Mouse (Mus musculus): Measurements from ENCODE around the gene Grsf1. TPM values are rescaled to one million over a fixed set of nuclear protein-coding genes. Genes with fewer than 3 reads are reported as not detected.

Gene Grsf1
- polyA plus RNA-seq, 1 experiment from 2014 or later = 70.3 TPM

DNA sequence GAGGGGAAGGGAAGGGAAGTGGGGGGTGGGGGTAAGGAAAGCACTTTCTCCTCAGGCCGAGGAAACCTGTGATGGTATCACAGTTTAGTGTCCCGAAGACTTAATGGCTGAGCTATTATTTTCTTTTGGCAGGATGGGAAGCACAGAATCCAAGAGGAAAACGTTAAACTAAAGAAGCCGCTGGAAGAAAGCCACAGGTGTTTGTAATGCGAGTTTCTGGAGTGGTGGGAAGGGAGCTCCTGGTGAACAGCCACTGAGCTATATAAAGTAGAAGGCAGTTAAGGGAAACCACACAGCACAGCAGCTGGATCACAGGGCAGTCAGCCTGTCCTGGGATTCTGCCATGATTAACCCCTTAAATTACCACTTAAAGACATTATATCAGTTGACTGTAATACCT, 30.6 kb downstream of the Grsf1 start:
- Histone ChIP-seq H3K9me3 (no peaks in the 10 kb centered on the region), H3K36me3 (peaks cover 97% of the 10 kb centered on the region), H3K4me3 (no peak overlapping the region), H3K4me2 (no peak overlapping the region), H3K9ac (no peak overlapping the region), H3K27me3 (no peaks in the 10 kb centered on the region), H3K4me1 (replicated peaks) (no peaks in the 10 kb centered on the region), H3K27ac (replicated peaks) (no peak overlapping the region)
- ATAC-seq (ENCODE audit: low read depth) = no peak
- 78% methylated on average over 5 of the region's 5 CpGs for WGBS

- Histone ChIP-seq H3K36me3 (peaks cover 96% of the 10 kb centered on the region), H3K27me3 (no peaks in the 10 kb centered on the region), H3K9ac (no peak overlapping the region), H3K27ac (replicated peaks) (no peak overlapping the region), H3K4me2 (no peak overlapping the region), H3K4me3 (no peak overlapping the region), H3K9me3 (no peaks in the 10 kb centered on the region), H3K4me1 (replicated peaks) (no peaks in the 10 kb centered on the region)
- 88% methylated on average over 2 of the region's 2 CpGs for WGBS
- no peak for ATAC-seq (ENCODE audit: low read depth)
Observed at GRCm38 (mm10) chr5:88644901-88645300, 31.1 kb downstream of the Grsf1 start.

GRCm38 (mm10) chr5:88643491-88643890, 32.5 kb downstream of the Grsf1 start:
- no peaks in the 10 kb centered on the region for H3K4me1 ChIP-seq (replicated peaks)
- no peak for ATAC-seq (ENCODE audit: low read depth)
- no peak overlapping the region for H3K4me3 ChIP-seq
- no peak overlapping the region for H3K9ac ChIP-seq
- H3K27ac ChIP-seq (replicated peaks) = no peak overlapping the region
- H3K27me3 ChIP-seq = no peaks in the 10 kb centered on the region
- peaks cover 95% of the 10 kb centered on the region for H3K36me3 ChIP-seq
- H3K4me2 ChIP-seq = no peak overlapping the region
- WGBS = 91% methylated on average over 9 of the region's 9 CpGs
- no peaks in the 10 kb centered on the region for H3K9me3 ChIP-seq

DNA sequence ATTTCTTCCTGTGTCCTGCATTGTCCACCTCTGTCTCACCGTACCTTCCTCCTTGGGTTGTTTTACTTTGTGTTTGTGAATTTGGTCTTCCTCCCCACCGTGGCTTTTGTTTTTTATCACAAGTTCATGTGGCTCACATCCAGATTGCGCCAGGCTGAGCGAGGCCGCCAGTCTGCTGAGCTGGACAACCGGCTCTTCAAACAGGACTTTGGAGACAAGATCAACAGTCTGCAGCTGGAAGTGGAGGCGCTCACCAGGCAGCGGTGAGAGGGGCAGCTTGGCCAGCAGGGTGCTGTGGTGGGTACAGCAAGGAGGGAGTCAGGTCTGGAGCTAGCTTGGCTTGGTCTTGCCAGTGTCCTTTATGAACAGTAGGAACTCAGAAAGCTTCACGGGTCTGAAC, 33.2 kb downstream of the Grsf1 start:
- WGBS = 86% methylated on average over 9 of the region's 9 CpGs
- no peak overlapping the region for H3K9ac ChIP-seq

GRCm38 (mm10) chr5:88634076-88634475, 41.9 kb downstream of the Grsf1 start:
- H3K27ac ChIP-seq (replicated peaks) = no peak overlapping the region
- no peak for ATAC-seq (ENCODE audit: low read depth)
- peaks cover 88% of the 10 kb centered on the region for H3K36me3 ChIP-seq
- no peaks in the 10 kb centered on the region for H3K9me3 ChIP-seq
- H3K27me3 ChIP-seq = no peaks in the 10 kb centered on the region
- no peak overlapping the region for H3K9ac ChIP-seq
- WGBS = 89% methylated on average over 5 of the region's 5 CpGs
- H3K4me1 ChIP-seq (replicated peaks) = no peaks in the 10 kb centered on the region
- H3K4me2 ChIP-seq = no peak overlapping the region
- H3K4me3 ChIP-seq = no peak overlapping the region

More for the DNA sequence above, 33.2 kb downstream of the Grsf1 start:
- Histone ChIP-seq H3K27ac (replicated peaks) (no peak overlapping the region), H3K4me2 (no peak overlapping the region), H3K27me3 (no peaks in the 10 kb centered on the region), H3K9me3 (no peaks in the 10 kb centered on the region), H3K4me1 (replicated peaks) (no peaks in the 10 kb centered on the region), H3K36me3 (peaks cover 94% of the 10 kb centered on the region), H3K4me3 (no peak overlapping the region)
- ATAC-seq (ENCODE audit: low read depth) = no peak

- ATAC-seq (ENCODE audit: low read depth) = no peak
- Histone ChIP-seq H3K9ac (no peak overlapping the region), H3K36me3 (peaks cover 89% of the 10 kb centered on the region), H3K4me3 (no peak overlapping the region), H3K4me2 (no peak overlapping the region), H3K27ac (replicated peaks) (no peak overlapping the region), H3K9me3 (no peaks in the 10 kb centered on the region), H3K4me1 (replicated peaks) (no peaks in the 10 kb centered on the region), H3K27me3 (no peaks in the 10 kb centered on the region)
- 87% methylated on average over 9 of the region's 9 CpGs for WGBS
Observed at GRCm38 (mm10) chr5:88632463-88632862, 43.5 kb downstream of the Grsf1 start.

- WGBS = 89% methylated on average over 5 of the region's 5 CpGs
- H3K9me3 ChIP-seq = no peaks in the 10 kb centered on the region
- H3K4me1 ChIP-seq (replicated peaks) = no peaks in the 10 kb centered on the region
- ATAC-seq (ENCODE audit: low read depth) = no peak
- no peak overlapping the region for H3K27ac ChIP-seq (replicated peaks)
- H3K36me3 ChIP-seq = peaks cover 84% of the 10 kb centered on the region
- no peak overlapping the region for H3K4me3 ChIP-seq
- no peak overlapping the region for H3K4me2 ChIP-seq
- no peaks in the 10 kb centered on the region for H3K27me3 ChIP-seq
- no peak overlapping the region for H3K9ac ChIP-seq
Observed at GRCm38 (mm10) chr5:88631545-88631944, 44.4 kb downstream of the Grsf1 start.

DNA sequence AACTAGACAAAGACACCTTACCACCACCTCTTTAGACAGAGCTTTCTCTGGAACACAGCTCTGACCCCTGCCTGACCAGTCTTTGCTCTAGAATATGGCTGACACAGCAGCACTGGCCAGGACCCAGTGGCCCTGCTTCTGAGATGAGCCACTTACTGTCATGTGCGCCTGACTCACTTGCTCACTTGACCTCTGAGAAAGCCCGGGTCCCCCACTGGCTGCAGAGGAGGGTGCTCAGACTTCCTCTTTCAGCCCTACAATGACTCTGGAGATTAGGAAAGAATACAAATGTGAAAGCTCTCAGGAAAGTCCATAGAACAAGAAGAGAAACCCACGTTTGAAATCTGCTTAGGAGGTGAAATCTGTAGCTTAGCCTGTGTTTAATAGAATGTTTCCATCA, 45.1 kb downstream of the Grsf1 start:
- 78% methylated on average over 3 of the region's 3 CpGs for WGBS

DNA sequence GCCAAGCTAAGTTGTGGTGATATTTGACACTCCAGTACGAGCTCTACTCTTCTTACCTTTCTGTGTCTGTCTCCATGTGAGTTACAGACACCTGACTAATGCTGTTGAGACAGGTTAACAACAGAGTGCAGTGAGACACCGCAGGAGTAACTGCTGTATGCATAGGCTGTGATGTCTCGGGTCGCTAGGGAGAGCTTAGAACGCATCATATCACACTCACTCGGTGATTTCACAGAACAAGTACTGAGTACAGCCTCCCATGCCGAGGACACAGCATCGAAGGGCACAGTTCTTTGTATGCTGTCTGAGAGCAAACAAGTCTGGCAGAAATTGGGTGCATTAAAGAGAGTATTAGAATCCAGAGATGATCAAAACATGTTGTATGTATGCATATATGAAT, 46.0 kb downstream of the Grsf1 start:
- H3K4me2 ChIP-seq = no peak overlapping the region
- peaks cover 81% of the 10 kb centered on the region for H3K36me3 ChIP-seq
- H3K4me3 ChIP-seq = no peak overlapping the region
- H3K27ac ChIP-seq (replicated peaks) = no peak overlapping the region
- no peaks in the 10 kb centered on the region for H3K9me3 ChIP-seq
- ATAC-seq (ENCODE audit: low read depth) = no peak
- H3K9ac ChIP-seq = no peak overlapping the region
- 90% methylated on average over 8 of the region's 8 CpGs for WGBS
- H3K4me1 ChIP-seq (replicated peaks) = no peaks in the 10 kb centered on the region
- H3K27me3 ChIP-seq = no peaks in the 10 kb centered on the region

More for the DNA sequence above, 45.1 kb downstream of the Grsf1 start:
- Histone ChIP-seq H3K9me3 (no peaks in the 10 kb centered on the region), H3K9ac (no peak overlapping the region), H3K36me3 (peaks cover 86% of the 10 kb centered on the region), H3K4me3 (no peak overlapping the region), H3K4me1 (replicated peaks) (no peaks in the 10 kb centered on the region), H3K27ac (replicated peaks) (no peak overlapping the region), H3K27me3 (no peaks in the 10 kb centered on the region), H3K4me2 (no peak overlapping the region)
- ATAC-seq (ENCODE audit: low read depth) = no peak

GRCm38 (mm10) chr5:88629125-88629524, 46.8 kb downstream of the Grsf1 start:
- no peaks in the 10 kb centered on the region for H3K9me3 ChIP-seq
- H3K36me3 ChIP-seq = peaks cover 78% of the 10 kb centered on the region

GRCm38 (mm10) chr5:88627545-88627944, 48.4 kb downstream of the Grsf1 start:
- ATAC-seq (ENCODE audit: low read depth) = no peak
- Histone ChIP-seq H3K9ac (no peak overlapping the region), H3K4me1 (replicated peaks) (no peaks in the 10 kb centered on the region), H3K4me2 (no peak overlapping the region), H3K27me3 (no peaks in the 10 kb centered on the region), H3K4me3 (no peak overlapping the region), H3K27ac (replicated peaks) (no peak overlapping the region), H3K36me3 (peaks cover 64% of the 10 kb centered on the region), H3K9me3 (no peaks in the 10 kb centered on the region)
- 92% methylated on average over 4 of the region's 4 CpGs for WGBS

More at GRCm38 (mm10) chr5:88629125-88629524, 46.8 kb downstream of the Grsf1 start:
- H3K9ac ChIP-seq = no peak overlapping the region
- no peak overlapping the region for H3K4me2 ChIP-seq
- H3K4me1 ChIP-seq (replicated peaks) = no peaks in the 10 kb centered on the region
- no peak for ATAC-seq (ENCODE audit: low read depth)
- 76% methylated on average over 11 of the region's 11 CpGs for WGBS
- no peak overlapping the region for H3K4me3 ChIP-seq
- H3K27me3 ChIP-seq = no peaks in the 10 kb centered on the region
- no peak overlapping the region for H3K27ac ChIP-seq (replicated peaks)

DNA sequence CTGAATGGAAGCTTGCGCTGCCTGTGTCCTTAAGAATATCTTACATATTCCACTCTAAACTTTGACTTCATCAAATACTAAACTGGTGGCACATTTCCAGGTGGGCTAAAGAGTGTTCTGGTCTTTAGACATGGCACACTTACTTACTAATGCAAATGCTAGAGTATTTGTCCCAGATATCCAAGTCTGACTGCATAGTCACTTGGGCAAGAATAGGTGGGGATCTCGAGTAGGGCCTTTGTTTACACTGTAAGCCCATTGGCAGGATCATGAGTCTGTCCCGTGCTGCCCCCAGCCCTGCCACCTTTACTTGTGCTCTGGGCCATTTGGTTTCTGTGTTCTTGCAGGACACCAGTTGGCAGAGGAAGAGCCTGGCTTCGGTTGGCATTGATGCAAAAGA, 59.0 kb downstream of the Grsf1 start:
- no peak for ATAC-seq (ENCODE audit: low read depth)
- H3K27me3 ChIP-seq = no peaks in the 10 kb centered on the region
- H3K4me3 ChIP-seq = no peak overlapping the region
- H3K4me2 ChIP-seq = no peak overlapping the region
- H3K36me3 ChIP-seq = peaks cover 87% of the 10 kb centered on the region
- no peaks in the 10 kb centered on the region for H3K9me3 ChIP-seq
- 88% methylated on average over 4 of the region's 4 CpGs for WGBS
- H3K9ac ChIP-seq = no peak overlapping the region
- no peak overlapping the region for H3K27ac ChIP-seq (replicated peaks)
- H3K4me1 ChIP-seq (replicated peaks) = no peaks in the 10 kb centered on the region

DNA sequence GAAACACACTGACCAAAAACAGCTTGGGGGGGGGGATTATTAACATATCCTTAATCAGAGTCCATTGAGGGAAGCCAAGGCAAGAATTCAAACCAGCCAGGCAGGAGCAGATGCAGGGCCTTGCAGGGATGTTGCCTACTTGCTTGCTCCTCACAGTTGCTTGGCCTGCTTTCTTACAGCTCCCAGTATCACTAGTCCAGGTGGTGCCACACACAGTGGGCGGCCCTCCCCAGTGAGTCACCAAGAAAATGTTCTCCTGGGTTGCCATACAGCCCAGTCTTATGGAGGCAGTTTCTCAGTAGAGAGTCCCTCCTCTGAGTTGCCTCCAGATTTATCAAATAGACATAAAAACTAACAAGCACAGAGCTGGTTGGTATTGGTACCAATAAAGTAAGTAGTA, 61.8 kb downstream of the Grsf1 start:
- no peak for ATAC-seq (ENCODE audit: low read depth)
- Histone ChIP-seq H3K9me3 (no peaks in the 10 kb centered on the region), H3K36me3 (peaks cover 67% of the 10 kb centered on the region), H3K4me2 (no peak overlapping the region), H3K9ac (no peak overlapping the region), H3K4me1 (replicated peaks) (no peaks in the 10 kb centered on the region), H3K27ac (replicated peaks) (no peak overlapping the region), H3K4me3 (no peak overlapping the region), H3K27me3 (no peaks in the 10 kb centered on the region)
- 95% methylated on average over 1 of the region's 1 CpGs for WGBS
